Mouse (Mus musculus) left cerebral cortex, postnatal 10 days (tissue): ENCODE results near the gene Nolc1. TPM values are rescaled to one million over a fixed set of nuclear protein-coding genes. Genes with fewer than 3 reads are reported as not detected.

Source experiments
- DNase-seq, 2 experiments: peaks; one replicate each; pipeline ENCODE4 v3.0.0; 2021 to 2022; ENCODE audit warnings: low spot score in 2 of 2, mixed read lengths in 1 of 2; ENCODE audit errors: extremely low spot score in 1 of 2
- intact Hi-C: fragments of 180-260 bp; cut with DNase I; formaldehyde crosslinking; loops from one replicate; pipeline ENCODE4 v1.15.1; 2025
- total RNA-seq, 2 experiments: library from RNA; stranded (reverse); gene quantifications; 2 replicates each; pipeline ENCODE4 v1.2.3; 2021

Nolc1 gene
- total RNA-seq, 2 experiments from 2014 or later: 34.6 to 37.3 TPM

DNA sequence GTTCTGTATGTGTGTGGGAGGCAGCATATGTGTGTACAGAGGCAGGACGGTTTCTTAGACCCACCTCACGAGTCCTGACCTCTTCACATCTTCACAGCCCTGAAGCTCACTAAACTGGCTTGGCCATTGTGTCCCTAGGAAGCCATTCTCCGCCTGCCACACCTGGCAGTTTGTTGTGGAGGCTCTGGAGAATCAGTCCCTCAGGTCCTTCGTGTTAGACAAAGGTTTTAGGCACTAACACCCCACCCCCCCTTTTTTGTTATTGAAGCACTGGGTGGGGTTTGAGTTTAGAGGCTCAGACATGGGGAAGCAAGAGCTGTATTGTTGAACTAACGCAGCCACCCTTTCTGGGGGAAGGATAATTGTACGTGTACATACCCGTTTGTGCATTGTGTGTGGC, 2.4 kb upstream of the Nolc1 start:
- intact Hi-C loops: no loop called here
- no peak for DNase-seq

DNA sequence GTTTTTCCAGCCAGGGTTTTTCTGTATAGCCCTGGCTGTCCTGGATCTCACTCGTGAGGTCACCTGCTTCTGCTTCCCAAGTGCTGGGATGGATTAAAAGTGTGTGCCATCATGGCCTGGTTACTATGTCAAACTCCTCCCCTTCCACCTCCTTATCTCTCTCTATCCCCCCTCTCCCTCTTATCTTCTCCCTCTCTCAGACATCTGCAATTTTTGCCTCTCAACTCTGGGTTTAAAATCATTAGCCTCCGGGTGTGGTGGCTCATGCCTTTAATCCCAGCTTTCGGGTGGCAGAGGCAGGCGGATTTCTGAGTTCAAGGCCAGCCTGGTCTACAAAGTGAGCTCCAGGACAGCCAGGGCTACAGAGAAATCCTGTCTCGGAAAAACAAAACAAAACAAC, 1.4 kb upstream of the Nolc1 start:
- intact Hi-C loops: no loop called here
- DNase-seq: no peak

DNA sequence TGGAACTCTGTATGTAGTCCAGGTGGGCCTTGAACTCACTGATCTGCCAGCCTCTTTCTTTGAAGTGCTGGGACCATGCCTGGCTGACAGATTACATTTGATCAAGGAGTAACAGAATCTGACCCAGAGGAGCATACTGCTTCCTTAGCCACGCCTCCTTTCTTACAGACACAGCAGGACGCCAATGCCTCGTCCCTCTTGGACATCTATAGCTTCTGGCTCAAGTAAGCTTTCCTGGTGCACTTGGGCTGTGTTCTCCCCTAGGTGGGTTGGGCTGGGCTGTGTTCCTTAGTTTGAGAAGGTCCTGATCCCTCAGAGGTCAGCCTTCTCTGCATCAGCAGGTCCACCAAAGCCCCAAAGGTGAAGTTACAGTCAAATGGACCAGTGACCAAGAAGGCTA, 2.9 kb downstream of the Nolc1 start:
- intact Hi-C loops: no loop called here
- no peak for DNase-seq

DNA sequence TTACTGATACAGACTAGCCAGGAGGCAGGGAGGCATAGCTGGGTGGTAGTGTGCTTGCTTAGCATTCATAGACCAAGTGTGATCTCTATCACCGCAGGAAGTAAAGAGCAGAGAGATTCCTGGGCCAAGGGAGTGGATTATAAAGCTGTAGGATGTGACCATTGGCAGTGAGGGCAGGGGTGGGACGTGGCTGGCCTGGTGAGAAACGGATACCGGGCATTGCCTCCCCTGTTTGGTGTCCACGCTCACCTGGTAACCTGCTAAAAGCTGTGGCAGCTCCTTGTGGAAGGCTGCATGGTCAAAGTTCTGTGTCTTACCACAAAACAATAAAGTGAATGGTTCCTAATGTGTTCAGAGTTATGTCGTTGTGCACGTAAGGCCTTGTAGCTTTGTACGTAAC, 9.5 kb downstream of the Nolc1 start:
- intact Hi-C loops: no loop called here
- DNase-seq: no peak

DNA sequence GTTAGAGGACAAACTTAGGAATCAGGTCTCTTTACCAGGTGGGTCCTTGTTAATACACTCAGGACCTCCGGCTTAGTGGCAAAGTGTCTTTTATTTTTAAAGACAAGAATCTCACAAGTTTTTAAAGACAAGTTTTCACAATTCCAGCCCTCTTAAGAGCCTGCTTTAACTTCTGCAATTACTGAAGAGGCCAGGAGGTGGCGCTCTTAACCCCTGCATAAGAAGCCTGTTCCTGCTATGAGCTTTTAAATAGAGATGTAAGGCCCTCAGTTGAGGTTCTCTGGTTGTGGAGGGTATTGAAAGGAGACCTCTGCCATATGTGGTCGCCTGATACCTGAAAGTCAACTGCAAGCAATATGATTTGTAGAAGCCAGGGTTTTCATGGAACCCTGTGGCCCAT, 10.7 kb downstream of the Nolc1 start:
- intact Hi-C loops: no loop called here
- DNase-seq: peak; percentile 47 to 56

DNA sequence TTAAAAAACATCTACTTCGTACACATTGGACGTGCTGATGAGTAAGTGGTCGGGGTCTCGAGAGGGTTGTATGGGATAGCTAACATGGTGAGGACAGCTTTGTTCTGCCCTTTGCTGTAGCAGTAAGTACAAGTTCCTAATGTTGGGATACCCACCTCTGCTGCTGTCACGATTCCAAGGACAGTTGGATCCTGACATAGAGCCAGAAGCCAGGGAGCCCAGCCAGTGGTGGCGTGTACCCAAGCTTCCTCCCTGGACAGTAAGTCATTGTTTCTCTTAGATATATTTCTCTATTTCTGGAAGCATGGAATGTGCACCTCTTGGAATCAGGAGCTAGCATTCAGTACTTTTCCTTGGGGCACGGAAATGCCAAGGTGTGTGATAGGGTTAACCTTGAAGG, 12.2 kb downstream of the Nolc1 start:
- no peak for DNase-seq

DNA sequence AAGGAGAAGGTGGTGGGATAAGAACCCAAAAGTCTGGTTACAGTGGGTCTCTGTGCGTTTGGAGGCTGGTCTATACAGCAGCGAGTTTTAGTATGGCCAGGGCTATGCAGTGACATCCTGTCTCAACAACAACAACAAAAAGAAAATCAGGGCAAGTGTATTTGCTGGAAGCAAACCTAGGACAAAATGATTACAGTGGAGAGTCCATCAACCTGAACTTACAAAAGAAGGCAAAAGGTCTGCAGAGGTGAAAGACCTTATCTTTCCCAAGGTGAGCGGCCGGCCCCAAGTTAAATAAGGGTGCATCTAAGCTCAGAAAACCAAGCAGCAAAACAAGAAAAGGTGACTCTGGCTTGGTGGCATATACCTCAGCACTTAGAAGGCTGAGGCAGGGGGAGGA, 16.0 kb downstream of the Nolc1 start:
- intact Hi-C loops: no loop called here
- no peak for DNase-seq

More for the DNA sequence above, 12.2 kb downstream of the Nolc1 start:
- intact Hi-C loops: no loop called here

DNA sequence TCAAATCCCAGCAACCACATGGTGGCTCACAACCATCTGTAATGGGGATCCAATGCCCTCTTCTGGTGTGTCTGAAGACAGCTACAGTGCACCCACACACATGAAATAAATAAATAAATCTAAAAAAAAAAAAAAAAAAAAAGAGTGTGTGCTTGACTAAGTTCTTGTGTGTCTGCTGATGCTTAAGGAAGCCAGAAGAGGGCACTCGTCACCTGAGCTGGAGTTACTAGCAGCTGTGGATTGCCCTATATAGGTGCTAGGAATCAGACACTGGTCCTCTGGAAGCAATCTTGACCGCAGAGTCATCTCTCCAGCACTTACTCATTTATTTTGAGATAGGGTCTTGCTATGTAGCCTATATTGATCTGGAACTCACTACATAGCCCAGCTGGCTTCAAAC, 18.5 kb downstream of the Nolc1 start:
- intact Hi-C loops: no loop called here
- DNase-seq: no peak

DNA sequence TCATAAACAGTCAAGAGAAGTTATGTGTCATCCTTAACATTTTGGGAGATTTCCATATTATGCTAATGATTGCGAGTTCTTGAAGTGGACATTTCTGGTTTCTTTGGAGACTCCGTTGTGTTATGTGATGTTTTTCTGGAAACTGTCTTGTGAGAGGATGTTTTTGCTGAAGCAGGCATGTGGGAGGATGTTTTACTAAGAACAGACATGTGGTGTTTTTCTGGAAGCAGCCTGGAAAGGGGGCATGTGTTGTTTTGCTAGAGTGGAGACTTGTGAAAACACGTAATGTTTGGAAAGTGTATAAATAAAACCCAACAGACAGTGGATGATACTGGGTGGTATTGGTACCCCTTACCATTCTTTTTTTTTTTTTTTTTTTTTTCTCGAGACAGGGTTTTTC, 19.6 kb downstream of the Nolc1 start:
- no peak for DNase-seq
- intact Hi-C loops: no loop called here

DNA sequence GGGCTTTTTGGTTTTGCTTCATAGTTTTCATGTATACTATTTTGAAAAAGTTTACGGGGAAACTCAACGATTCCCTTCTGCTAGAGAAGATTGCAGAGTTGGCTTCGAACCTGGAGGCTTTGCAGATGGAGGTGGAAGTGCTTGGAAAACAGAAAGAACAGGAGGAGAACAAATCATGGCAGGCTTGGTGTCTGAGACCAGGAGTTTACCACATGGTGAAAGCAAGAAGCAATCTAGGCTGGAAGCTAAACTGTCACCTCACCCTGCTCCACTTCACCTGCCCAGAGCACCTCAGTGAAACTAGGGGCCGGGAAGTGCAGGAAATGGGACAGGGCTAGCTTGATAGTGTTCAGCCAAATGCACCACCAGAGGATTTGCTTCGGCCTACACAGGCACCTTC, 20.7 kb downstream of the Nolc1 start:
- intact Hi-C loops: no loop called here
- DNase-seq: no peak

DNA sequence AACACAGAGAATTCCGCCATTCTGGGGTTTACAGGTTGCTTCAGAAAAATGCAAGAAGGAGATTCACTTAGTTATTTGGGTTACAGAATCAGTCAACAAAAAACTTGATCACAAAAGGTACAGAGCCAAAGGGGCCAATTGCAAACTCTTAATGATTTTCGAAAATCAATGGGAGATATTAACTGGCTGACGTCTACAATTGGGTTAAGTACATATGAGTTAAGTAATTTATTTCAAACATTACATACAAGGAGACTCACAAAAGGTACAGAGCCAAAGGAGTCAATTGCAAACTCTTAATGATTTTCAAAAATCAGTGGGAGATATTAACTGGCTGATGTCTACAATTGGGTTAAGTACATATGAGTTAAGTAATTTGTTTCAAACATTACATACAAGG, 23.9 kb downstream of the Nolc1 start:
- DNase-seq: no peak
- intact Hi-C loops: no loop called here

DNA sequence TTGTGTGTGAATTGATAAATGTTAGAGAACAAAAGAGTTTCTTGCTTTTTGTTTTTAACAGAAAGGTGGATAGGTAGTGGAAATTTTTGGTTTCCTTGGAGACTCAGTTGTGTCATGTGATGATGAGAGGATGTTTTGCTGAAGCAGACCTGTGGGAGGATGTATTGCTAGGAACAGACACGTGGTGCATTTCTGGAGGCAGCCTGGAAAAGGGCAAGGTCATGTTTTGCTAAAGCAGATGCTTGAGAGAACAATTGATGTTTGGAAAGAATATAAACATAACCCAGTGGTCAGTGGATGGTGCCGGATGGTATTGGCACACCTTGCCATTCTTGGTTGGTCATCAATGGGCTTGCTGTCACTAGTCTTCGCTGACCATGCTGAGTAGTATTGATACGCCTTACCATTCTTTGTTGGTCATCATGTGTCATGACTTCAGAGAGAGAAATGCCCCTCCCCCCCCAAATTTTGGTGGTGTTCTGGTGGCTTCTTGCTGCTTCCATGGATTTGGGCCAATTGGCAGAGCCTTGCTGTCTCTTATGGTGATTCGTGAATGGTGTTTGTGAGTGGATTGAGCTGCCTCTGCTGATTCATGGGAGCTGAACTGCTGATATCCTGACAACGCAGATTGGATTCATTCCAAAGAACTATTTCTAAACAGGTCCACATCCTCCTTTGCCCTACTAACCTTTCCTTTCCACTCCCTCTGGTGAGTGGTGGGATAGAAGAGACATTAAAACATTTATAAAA, 27.9 kb downstream of the Nolc1 start:
- DNase-seq: no peak
- intact Hi-C loops: no loop called here

DNA sequence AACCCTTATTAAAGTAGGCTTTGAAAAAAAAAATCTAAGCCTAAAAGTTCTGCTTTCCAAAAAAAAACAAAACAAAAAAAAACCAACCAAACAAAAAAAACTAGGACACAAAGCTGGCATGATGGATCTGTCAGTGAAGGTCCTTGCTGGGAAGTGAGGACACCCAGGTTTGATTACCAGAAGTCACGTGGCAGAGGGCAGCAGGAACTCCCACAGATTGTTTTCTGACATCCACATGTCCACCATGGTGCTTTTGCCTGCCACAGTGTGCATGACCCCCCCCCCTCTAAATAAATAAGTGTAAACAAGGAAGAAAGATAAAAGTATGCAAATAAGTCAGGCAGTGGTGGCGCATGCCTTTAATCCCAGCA, 28.5 kb downstream of the Nolc1 start:
- intact Hi-C loops: no loop called here
- DNase-seq: no peak

DNA sequence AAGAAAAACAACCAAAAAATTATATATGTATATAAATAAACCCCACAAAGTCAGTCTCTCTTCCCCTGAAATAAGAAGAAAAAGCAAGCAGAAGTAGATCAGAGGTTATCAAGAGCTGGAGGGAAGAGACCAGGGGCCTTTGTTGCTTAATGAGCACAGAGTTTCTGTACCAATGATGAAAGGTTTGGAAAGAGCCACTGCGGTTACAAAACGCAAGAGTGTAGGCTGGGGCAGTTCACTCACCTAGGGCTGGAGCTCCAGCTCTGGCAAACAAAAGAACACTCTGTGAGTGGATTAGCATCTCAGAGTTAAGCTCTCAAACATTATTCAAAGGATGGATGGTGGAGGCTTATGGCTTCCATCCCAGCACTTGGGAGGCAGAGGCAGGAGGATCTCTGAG, 34.6 kb downstream of the Nolc1 start:
- intact Hi-C loops: no loop called here
- DNase-seq: no peak

DNA sequence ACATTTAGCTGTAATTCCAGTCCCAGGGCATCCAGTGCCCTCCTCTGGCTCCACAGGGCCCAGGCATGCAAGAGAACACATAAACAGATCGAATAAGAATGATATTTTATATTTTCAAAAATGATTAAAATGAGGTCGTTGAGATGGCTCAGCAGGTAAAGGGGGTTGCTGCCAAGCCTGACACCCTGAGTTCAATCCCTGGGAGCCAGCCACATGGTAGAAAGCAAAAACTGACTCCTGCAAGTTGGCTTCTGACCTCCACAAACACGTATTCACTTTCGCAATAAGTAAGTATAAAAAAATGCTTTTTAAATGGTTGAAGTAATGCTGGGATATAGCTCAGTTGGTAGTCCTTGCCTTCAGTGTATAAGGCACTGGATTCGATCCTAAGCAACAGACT, 35.1 kb downstream of the Nolc1 start:
- intact Hi-C loops: no loop called here
- no peak for DNase-seq

DNA sequence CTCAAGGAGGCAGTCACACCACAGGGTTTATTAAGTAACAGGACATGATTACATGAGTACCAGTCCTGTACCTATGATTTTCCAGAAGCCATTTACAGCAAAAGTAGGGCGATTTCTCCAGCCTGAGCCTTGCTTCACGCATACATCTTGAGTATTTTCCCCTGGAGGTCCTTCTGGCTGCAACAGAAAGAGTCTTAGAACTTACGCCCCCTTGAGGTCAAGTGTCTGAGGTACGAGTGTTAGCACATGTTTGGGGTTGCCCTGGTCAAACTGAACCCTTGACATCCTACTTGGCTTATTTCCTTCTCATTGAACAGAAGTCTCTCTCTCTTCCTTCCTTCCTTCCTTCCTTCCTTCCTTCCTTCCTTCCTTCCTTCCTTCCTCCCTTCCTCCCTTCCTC, 39.0 kb downstream of the Nolc1 start:
- DNase-seq: no peak
- intact Hi-C loops: no loop called here

DNA sequence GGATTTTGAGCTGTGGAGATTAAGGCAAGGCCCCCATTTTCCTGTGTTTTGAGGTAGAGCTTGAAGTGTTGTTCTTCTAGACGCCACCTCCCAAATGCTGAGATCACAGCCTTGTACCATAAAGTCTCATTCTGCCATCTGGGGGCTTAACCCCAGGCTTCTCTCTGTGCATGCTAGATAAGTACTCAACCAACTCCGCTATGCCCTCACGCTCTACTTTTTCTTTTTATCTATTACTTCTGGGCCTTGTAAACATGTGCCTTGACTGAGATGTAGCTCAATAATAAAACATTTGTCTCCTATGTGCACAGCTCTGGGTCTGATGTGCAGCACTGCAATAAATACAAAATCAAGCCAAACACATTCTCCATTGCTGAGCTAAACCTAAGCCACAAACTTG, 43.8 kb downstream of the Nolc1 start:
- no peak for DNase-seq

DNA sequence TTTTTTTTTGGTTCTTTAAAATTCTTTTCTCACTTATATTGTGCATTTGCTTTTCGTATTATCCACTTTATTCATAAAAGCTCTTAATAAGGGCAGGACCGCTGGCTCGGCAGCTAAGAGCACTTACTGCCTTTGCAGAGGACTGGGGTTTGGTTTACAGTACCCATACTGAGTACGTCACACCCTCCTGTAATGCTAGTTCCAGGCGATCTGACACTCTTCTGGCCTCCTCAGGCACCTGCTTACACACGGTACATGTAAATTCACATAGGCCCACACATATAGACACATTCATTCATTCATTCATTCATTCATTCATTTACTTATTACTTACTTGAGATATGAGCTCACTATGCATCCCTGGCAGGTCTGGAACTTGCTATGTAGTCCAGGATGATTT, 45.2 kb downstream of the Nolc1 start:
- intact Hi-C loops: no loop called here

More for the DNA sequence above, 43.8 kb downstream of the Nolc1 start:
- intact Hi-C loops: no loop called here

DNA sequence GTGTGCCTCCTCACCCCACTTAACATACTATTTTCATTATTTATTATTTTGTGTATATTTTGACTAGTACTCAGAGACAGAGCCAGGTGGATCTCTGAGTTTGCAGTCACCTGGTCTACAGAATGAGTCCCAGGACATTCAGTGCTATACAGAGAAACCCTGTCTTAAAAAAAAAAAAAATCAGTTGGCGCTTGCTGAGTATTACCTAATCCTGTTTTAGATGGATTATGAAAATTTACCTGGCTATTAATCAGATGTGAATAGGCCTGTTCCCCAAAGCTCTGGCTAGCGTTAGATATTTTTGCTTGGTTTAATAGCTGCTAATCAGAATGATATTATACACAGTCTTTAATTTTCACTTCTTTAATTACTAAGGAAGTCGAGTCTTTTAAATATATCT, 48.2 kb downstream of the Nolc1 start:
- DNase-seq: no peak
- intact Hi-C loops: no loop called here

More for the DNA sequence above, 45.2 kb downstream of the Nolc1 start:
- DNase-seq: no peak

DNA sequence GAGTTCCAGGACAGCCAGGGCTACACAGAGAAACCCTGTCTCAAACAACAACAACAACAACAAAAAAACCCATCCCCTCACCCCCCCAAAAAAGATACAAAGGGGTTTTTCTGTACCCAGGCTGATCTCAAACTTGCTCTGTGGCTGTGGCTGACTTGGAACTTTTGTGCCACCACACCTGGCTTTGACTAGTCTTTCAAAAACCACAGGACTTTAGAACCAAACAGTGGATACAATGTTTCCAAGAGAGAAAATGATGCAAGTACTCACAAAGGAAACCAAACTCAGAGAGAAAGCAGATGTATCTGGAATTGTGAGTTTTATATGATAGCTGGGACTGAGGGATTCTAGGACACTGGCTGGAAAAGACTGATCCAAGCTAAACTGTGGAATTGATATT, 49.0 kb downstream of the Nolc1 start:
- DNase-seq: no peak
- intact Hi-C loops: no loop called here

DNA sequence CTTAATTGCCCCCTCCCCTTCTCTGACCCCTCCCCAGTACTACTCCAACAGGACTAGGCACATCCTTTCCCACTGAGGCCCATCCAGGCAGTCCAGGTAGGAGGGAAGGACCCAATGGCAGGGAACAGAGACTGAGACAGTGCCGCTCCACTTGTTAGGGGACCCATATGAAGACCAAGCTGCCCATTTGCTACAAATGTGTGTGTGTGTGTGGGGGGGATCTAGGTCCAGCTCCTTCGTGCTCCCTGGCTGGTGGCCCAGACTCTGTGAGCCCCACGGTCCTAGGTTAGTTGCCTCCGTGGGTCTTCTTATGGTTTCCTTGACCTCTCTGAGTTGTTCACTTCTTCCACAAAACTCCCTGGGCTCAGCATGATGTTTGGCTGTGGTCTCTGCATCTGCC, 50.6 kb downstream of the Nolc1 start:
- intact Hi-C loops: no loop called here
- no peak for DNase-seq
